Mouse (Mus musculus) heart, adult 9 months (tissue): ENCODE results near the gene Tmem42.

ENCODE experiments used
- DNase-seq, 2 experiments: peaks; one replicate each; pipeline ENCODE4 v3.0.0; 2022; ENCODE audit warnings: low spot score in 2 of 2

The Tmem42 gene

GRCm38 (mm10) chr9:123020995-123021631, at the start of gene Tmem42:
Gene Tmem42 (plus strand): TSS chr9:123021326.
- peak; percentile 87 for DNase-seq

GRCm38 (mm10) chr9:122998406-122999192, 22.5 kb upstream of the Tmem42 start:
- DNase-seq = no peak

- DNase-seq = no peak
Observed at GRCm38 (mm10) chr9:122999193-122999586, 21.9 kb upstream of the Tmem42 start.

- no peak for DNase-seq
Observed at GRCm38 (mm10) chr9:123004718-123005117, 16.4 kb upstream of the Tmem42 start.

DNA sequence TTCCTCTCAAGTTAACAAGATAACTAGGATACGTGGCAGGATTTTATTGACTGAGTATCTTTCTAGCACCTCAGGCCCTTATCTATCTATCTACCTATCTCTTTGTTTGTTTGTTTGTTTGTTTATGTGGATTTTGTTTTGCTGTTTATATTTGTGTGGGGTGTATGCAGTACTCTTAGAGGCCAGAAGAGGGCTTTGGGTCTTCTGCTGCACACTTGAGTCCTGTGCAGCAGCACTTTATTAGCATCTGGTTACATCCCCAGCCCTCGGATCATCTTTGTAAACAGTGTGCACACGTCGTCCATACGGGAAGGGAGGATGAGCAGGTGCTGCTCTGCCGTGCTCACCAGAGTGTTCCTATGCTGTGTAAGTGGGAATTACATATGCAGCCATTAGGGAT, 15.1 kb upstream of the Tmem42 start:
- DNase-seq = no peak

GRCm38 (mm10) chr9:123021636-123022379, 682 bp downstream of the Tmem42 start:
- peak; percentile 25 to 33 for DNase-seq

DNA sequence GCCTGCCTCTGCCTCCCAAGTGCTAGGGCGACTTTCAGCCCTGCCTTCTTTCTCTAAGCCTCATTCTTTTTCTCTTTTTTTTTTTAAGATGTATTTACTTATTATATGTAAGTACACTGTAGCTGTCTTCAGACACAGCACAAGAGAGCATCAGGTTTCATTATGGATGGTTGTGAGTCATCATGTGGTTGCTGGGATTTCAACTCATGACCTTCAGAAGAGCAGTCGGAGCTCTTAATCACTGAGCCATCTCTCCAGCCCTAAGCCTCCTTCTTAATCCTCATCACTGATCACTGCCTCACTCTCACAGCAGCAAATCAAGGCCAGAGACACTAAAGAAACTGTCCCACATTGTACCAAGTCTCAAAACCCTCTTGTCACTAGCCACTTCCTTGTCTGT, 3.1 kb downstream of the Tmem42 start:
- DNase-seq = no peak

- no peak for DNase-seq
Observed at GRCm38 (mm10) chr9:123031496-123032246, 10.5 kb downstream of the Tmem42 start.

DNA sequence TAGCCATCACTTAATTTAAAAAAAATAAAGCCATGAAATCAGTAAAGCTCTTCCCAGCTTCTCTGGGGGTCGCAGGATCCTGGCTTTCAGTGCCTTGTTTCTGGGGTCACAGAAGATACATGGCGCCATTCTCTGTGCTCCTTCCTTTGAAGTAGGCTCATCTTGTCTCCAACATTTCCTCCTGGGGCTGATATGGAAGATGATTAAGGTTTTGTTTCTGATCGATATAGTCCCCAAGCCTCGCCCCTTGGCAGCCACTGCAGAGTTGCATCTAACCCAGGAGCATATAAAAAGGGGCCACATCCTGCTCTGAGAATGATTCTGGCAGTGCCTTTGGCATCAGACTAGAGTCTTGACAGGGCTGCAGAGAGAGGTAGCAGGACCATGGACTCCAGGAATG, 13.3 kb downstream of the Tmem42 start, which contains the start of gene Tgm4:
Gene Tgm4 (plus strand): TSS at position 301 of the 400 bp plus-strand sequence.
- no peak for DNase-seq

DNA sequence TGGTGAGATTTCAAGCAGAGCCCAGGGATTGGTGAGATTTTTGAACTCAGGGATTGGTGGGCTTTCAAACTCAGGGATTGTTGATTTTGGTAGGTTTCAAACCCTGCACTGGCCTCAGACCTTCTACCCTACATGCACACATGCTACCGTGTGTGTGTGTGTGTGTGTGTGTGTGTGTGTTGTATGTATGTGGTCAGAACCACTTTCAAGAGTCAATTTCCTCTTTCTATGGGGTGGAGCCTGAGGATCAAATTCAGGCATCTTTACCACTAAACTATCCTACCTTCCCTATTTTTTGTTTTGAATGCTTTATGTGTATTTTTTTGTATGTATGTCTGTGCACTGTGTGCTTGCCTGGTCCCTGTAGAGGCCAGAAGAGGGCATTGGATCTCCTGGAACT, 26.5 kb downstream of the Tmem42 start:
- DNase-seq = no peak

GRCm38 (mm10) chr9:123058724-123059292, 37.7 kb downstream of the Tmem42 start:
- DNase-seq = no peak

- no peak for DNase-seq
Observed at GRCm38 (mm10) chr9:123060172-123060571, 39.0 kb downstream of the Tmem42 start.
